Mouse (Mus musculus) embryonic facial prominence, embryonic 15.5 days (tissue): ENCODE data around the gene Sdk1. TPM values are rescaled to one million over a fixed set of nuclear protein-coding genes. Genes with fewer than 3 reads are reported as not detected.

ENCODE experiments used
- ATAC-seq: fragments of 200-750 bp; cut with Nextera tagmentation; 2 replicates; pipeline ENCODE4 v1.8.0; 2017; ENCODE audit warnings: low read depth, moderate TSS enrichment; ENCODE audit not compliant: insufficient number of reproducible peaks, low FRiP score, low TSS enrichment
- H3K27ac ChIP-seq: fragments of 300-500 bp; sonication (generic); replicated peaks from 2 replicates; pipeline ENCODE4 v1.5.1; 2015; ENCODE audit warnings: mild to moderate bottlenecking, inconsistent platforms
- H3K27me3 ChIP-seq: fragments of 300-500 bp; sonication (generic); 2 replicates; pipeline ENCODE4 v1.6.1; 2015; ENCODE audit warnings: inconsistent platforms
- H3K36me3 ChIP-seq: fragments of 300-500 bp; sonication (generic); 2 replicates; pipeline ENCODE4 v1.6.1; 2015; ENCODE audit warnings: mild to moderate bottlenecking, inconsistent platforms
- H3K4me1 ChIP-seq: fragments of 300-500 bp; sonication (generic); 2 replicates; pipeline ENCODE4 v1.6.1; 2015; ENCODE audit warnings: inconsistent platforms
- H3K4me2 ChIP-seq: fragments of 300-500 bp; sonication (generic); replicated peaks from 2 replicates; pipeline ENCODE4 v1.6.1; 2015; ENCODE audit warnings: mild to moderate bottlenecking, inconsistent platforms
- H3K4me3 ChIP-seq: fragments of 300-500 bp; sonication (generic); replicated peaks from 2 replicates; pipeline ENCODE4 v1.5.1; 2015; ENCODE audit warnings: mild to moderate bottlenecking, inconsistent platforms
- H3K9ac ChIP-seq: fragments of 300-500 bp; sonication (generic); 2 replicates; pipeline ENCODE4 v1.6.1; 2015; ENCODE audit warnings: inconsistent platforms
- H3K9me3 ChIP-seq: fragments of 300-500 bp; sonication (generic); replicated peaks from 2 replicates; pipeline ENCODE4 v1.6.1; 2016; ENCODE audit warnings: inconsistent platforms
- WGBS: fragments of 180-500 bp; shearing (Covaris S2); methylation state at CpG from one replicate; pipeline ENCODE4 v1.1.7; 2015; 5-methylcytosine and 5-hydroxymethylcytosine counted together
- polyA plus RNA-seq: library from polyadenylated mRNA; unstranded; fragments of >200 nt; fragmentation: Nextera tagmentation; extraction: Ambion mirVana; gene quantifications from 2 replicates; pipeline ENCODE4 v1.2.1, GENCODE M21; 2015

The Sdk1 gene
- polyA plus RNA-seq, 1 experiment from 2014 or later: 2.6 TPM

- Histone ChIP-seq H3K27ac (no peak overlapping the region), H3K9me3 (no peaks in the 10 kb centered on the region), H3K4me2 (no peak overlapping the region), H3K36me3 (no peaks in the 10 kb centered on the region), H3K4me1 (no peaks in the 10 kb centered on the region), H3K27me3 (no peaks in the 10 kb centered on the region), H3K4me3 (no peak overlapping the region), H3K9ac (no peak overlapping the region)
- 80% methylated on average over 1 of the region's 1 CpGs for WGBS
- ATAC-seq: no peak
Observed at GRCm38 (mm10) chr5:141447247-141447646, 206.0 kb downstream of the Sdk1 start.

- no peak for ATAC-seq
- Histone ChIP-seq H3K9ac (no peak overlapping the region), H3K4me1 (peaks cover 3% of the 10 kb centered on the region; the same call in 1 of the 2 replicates), H3K36me3 (no peaks in the 10 kb centered on the region), H3K27me3 (peaks cover 3% of the 10 kb centered on the region; the same call in 1 of the 2 replicates), H3K4me3 (no peak overlapping the region), H3K4me2 (no peak overlapping the region), H3K9me3 (no peaks in the 10 kb centered on the region), H3K27ac (no peak overlapping the region)
- 83% methylated on average over 2 of the region's 2 CpGs for WGBS
Observed at GRCm38 (mm10) chr5:141463417-141463816, 222.1 kb downstream of the Sdk1 start.

GRCm38 (mm10) chr5:141468821-141469220, 227.5 kb downstream of the Sdk1 start:
- H3K27me3 ChIP-seq: peaks cover 3% of the 10 kb centered on the region; the same call in 1 of the 2 replicates
- H3K4me3 ChIP-seq: no peak overlapping the region
- 22% methylated on average over 5 of the region's 5 CpGs for WGBS
- peaks cover 6% of the 10 kb centered on the region; the same call in 1 of the 2 replicates for H3K4me1 ChIP-seq
- no peak for ATAC-seq
- H3K4me2 ChIP-seq: no peak overlapping the region
- H3K9ac ChIP-seq: no peak overlapping the region
- H3K9me3 ChIP-seq: no peaks in the 10 kb centered on the region
- H3K27ac ChIP-seq: no peak overlapping the region
- H3K36me3 ChIP-seq: no peaks in the 10 kb centered on the region

GRCm38 (mm10) chr5:141505281-141505680, 264.0 kb downstream of the Sdk1 start:
- ATAC-seq: no peak

GRCm38 (mm10) chr5:141506344-141506743, 265.1 kb downstream of the Sdk1 start:
- H3K9me3 ChIP-seq: no peaks in the 10 kb centered on the region
- no peak overlapping the region for H3K4me2 ChIP-seq
- H3K27ac ChIP-seq: no peak overlapping the region
- no peaks in the 10 kb centered on the region for H3K36me3 ChIP-seq
- no peak overlapping the region for H3K4me3 ChIP-seq
- no peak for ATAC-seq
- 58% methylated on average over 3 of the region's 3 CpGs for WGBS
- no peaks in the 10 kb centered on the region for H3K27me3 ChIP-seq
- no peak overlapping the region for H3K9ac ChIP-seq
- no peaks in the 10 kb centered on the region for H3K4me1 ChIP-seq

More at GRCm38 (mm10) chr5:141505281-141505680, 264.0 kb downstream of the Sdk1 start:
- 73% methylated on average over 6 of the region's 6 CpGs for WGBS
- Histone ChIP-seq H3K36me3 (no peaks in the 10 kb centered on the region), H3K4me2 (no peak overlapping the region), H3K9ac (no peak overlapping the region), H3K27me3 (no peaks in the 10 kb centered on the region), H3K4me1 (no peaks in the 10 kb centered on the region), H3K4me3 (no peak overlapping the region), H3K27ac (no peak overlapping the region), H3K9me3 (no peaks in the 10 kb centered on the region)

- 42% methylated on average over 13 of the region's 13 CpGs for WGBS
- Histone ChIP-seq H3K27me3 (no peaks in the 10 kb centered on the region), H3K4me3 (no peak overlapping the region), H3K4me1 (no peaks in the 10 kb centered on the region), H3K9me3 (no peaks in the 10 kb centered on the region), H3K27ac (no peak overlapping the region), H3K36me3 (no peaks in the 10 kb centered on the region), H3K9ac (no peak overlapping the region), H3K4me2 (no peak overlapping the region)
- no peak for ATAC-seq
Observed at GRCm38 (mm10) chr5:141524801-141525715, 283.8 kb downstream of the Sdk1 start.

GRCm38 (mm10) chr5:141540193-141540592, 298.9 kb downstream of the Sdk1 start:
- H3K4me1 ChIP-seq: peaks cover 13% of the 10 kb centered on the region; the same call in 1 of the 2 replicates
- no peaks in the 10 kb centered on the region for H3K9me3 ChIP-seq
- ATAC-seq: no peak
- no peak overlapping the region for H3K9ac ChIP-seq
- no peak overlapping the region for H3K4me2 ChIP-seq
- H3K36me3 ChIP-seq: no peaks in the 10 kb centered on the region
- H3K27ac ChIP-seq: no peak overlapping the region
- H3K27me3 ChIP-seq: no peaks in the 10 kb centered on the region
- WGBS: 64% methylated on average over 5 of the region's 5 CpGs
- no peak overlapping the region for H3K4me3 ChIP-seq

- ATAC-seq: peak; percentile 54; the same call in 1 of the 2 replicates
- Histone ChIP-seq H3K4me2 (no peak overlapping the region), H3K9me3 (no peaks in the 10 kb centered on the region), H3K9ac (no peak overlapping the region), H3K36me3 (no peaks in the 10 kb centered on the region), H3K4me3 (no peak overlapping the region), H3K27ac (no peak overlapping the region), H3K4me1 (peaks cover 13% of the 10 kb centered on the region; the same call in 1 of the 2 replicates), H3K27me3 (no peaks in the 10 kb centered on the region)
- 22% methylated on average over 8 of the region's 8 CpGs for WGBS
Observed at GRCm38 (mm10) chr5:141542890-141543666, 301.8 kb downstream of the Sdk1 start.

GRCm38 (mm10) chr5:141553444-141553843, 312.2 kb downstream of the Sdk1 start:
- H3K36me3 ChIP-seq: no peaks in the 10 kb centered on the region
- ATAC-seq: no peak
- no peak overlapping the region for H3K4me2 ChIP-seq
- H3K9me3 ChIP-seq: no peaks in the 10 kb centered on the region
- H3K4me3 ChIP-seq: no peak overlapping the region
- no peaks in the 10 kb centered on the region for H3K27me3 ChIP-seq
- no peak overlapping the region for H3K9ac ChIP-seq
- WGBS: 72% methylated on average over 9 of the region's 9 CpGs
- no peak overlapping the region for H3K27ac ChIP-seq
- peaks cover under 1% of the 10 kb centered on the region; the same call in 1 of the 2 replicates for H3K4me1 ChIP-seq

GRCm38 (mm10) chr5:141558731-141559130, 317.4 kb downstream of the Sdk1 start:
- no peak overlapping the region for H3K4me2 ChIP-seq
- H3K36me3 ChIP-seq: no peaks in the 10 kb centered on the region
- ATAC-seq: peak; percentile 36; the same call in 1 of the 2 replicates

GRCm38 (mm10) chr5:141560325-141560724, 319.0 kb downstream of the Sdk1 start:
- H3K27me3 ChIP-seq: no peaks in the 10 kb centered on the region
- peaks cover 8% of the 10 kb centered on the region; the same call in 1 of the 2 replicates for H3K4me1 ChIP-seq
- no peak for ATAC-seq
- H3K27ac ChIP-seq: no peak overlapping the region
- H3K9me3 ChIP-seq: no peaks in the 10 kb centered on the region
- no peaks in the 10 kb centered on the region for H3K36me3 ChIP-seq
- H3K9ac ChIP-seq: no peak overlapping the region
- 70% methylated on average over 5 of the region's 5 CpGs for WGBS
- H3K4me2 ChIP-seq: no peak overlapping the region
- no peak overlapping the region for H3K4me3 ChIP-seq

More at GRCm38 (mm10) chr5:141558731-141559130, 317.4 kb downstream of the Sdk1 start:
- 32% methylated on average over 4 of the region's 4 CpGs for WGBS
- peaks cover 8% of the 10 kb centered on the region; the same call in 1 of the 2 replicates for H3K4me1 ChIP-seq
- no peak overlapping the region for H3K4me3 ChIP-seq
- H3K9ac ChIP-seq: no peak overlapping the region
- H3K9me3 ChIP-seq: no peaks in the 10 kb centered on the region
- no peaks in the 10 kb centered on the region for H3K27me3 ChIP-seq
- H3K27ac ChIP-seq: no peak overlapping the region
